Mouse (Mus musculus) neutrophil, adult 5-6 weeks (primary cell): ENCODE data around the gene 1810009A15Rik. TPM values are rescaled to one million over a fixed set of nuclear protein-coding genes. Genes with fewer than 3 reads are reported as not detected.

Source experiments
- total RNA-seq: library from RNA; stranded (forward); fragments of 200-1000 nt; gene quantifications from 2 replicates; pipeline ENCODE4 v1.2.3, GENCODE M21; 2017

1810009A15Rik gene
- total RNA-seq, 1 experiment from 2014 or later = 57.6 TPM

Other genes with a start within 250 kb of the 1810009A15Rik start
- not detected in 2 replicates for gene Chrm1, start 225.1 kb upstream of the 1810009A15Rik start, total RNA-seq
- gene Slc3a2, start 165.5 kb upstream of the 1810009A15Rik start, total RNA-seq = 62.0 and 69.6 TPM in 2 replicates
- 36.4 and 46.0 TPM in 2 replicates for gene Wdr74, start 153.0 kb upstream of the 1810009A15Rik start, total RNA-seq
- 7.2 TPM in 1 of 2 replicates, not detected in the other for gene 1700092M07Rik, start 148.1 kb upstream of the 1810009A15Rik start, total RNA-seq
- gene Stx5a, start 147.4 kb upstream of the 1810009A15Rik start, total RNA-seq = 144 and 149 TPM in 2 replicates
- 183 and 187 TPM in 2 replicates for gene Nxf1, start 131.8 kb upstream of the 1810009A15Rik start, total RNA-seq
- gene Tmem223, start 117.9 kb upstream of the 1810009A15Rik start, total RNA-seq = 15.5 and 16.6 TPM in 2 replicates
- gene Tmem179b, start 114.4 kb upstream of the 1810009A15Rik start, total RNA-seq = 80.4 and 111 TPM in 2 replicates
- gene Taf6l, start 102.4 kb upstream of the 1810009A15Rik start, total RNA-seq = 9.2 and 11.6 TPM in 2 replicates
- gene Polr2g, start 90.3 kb upstream of the 1810009A15Rik start, total RNA-seq = 30.0 and 32.5 TPM in 2 replicates
- gene Zbtb3, start 86.3 kb upstream of the 1810009A15Rik start, total RNA-seq = 2.5 and 4.2 TPM in 2 replicates
- gene Ttc9c, start 69.5 kb upstream of the 1810009A15Rik start, total RNA-seq = 46.0 and 48.2 TPM in 2 replicates
- 110 and 115 TPM in 2 replicates for gene Hnrnpul2, start 68.8 kb upstream of the 1810009A15Rik start, total RNA-seq
- gene AC129217.1, start 59.1 kb upstream of the 1810009A15Rik start, total RNA-seq = 33.6 and 50.5 TPM in 2 replicates
- gene Bscl2, start 51.4 kb upstream of the 1810009A15Rik start, total RNA-seq = 15.8 and 22.6 TPM in 2 replicates
- gene Gng3, start 49.7 kb upstream of the 1810009A15Rik start, total RNA-seq = 0.23 and 0.25 TPM in 2 replicates
- gene Lrrn4cl, start 38.1 kb upstream of the 1810009A15Rik start, total RNA-seq = not detected in 2 replicates
- gene Ubxn1, start 17.4 kb upstream of the 1810009A15Rik start, total RNA-seq = 167 TPM in 2 replicates
- gene Uqcc3, start 7.9 kb upstream of the 1810009A15Rik start, total RNA-seq = 38.4 and 59.9 TPM in 2 replicates
- gene Lbhd1, start 5.1 kb upstream of the 1810009A15Rik start, total RNA-seq = 13.4 and 31.1 TPM in 2 replicates
- not detected in 2 replicates for gene Gm49403, start 4.9 kb upstream of the 1810009A15Rik start, total RNA-seq
- gene Gm49416, start 73 bp downstream of the 1810009A15Rik start, total RNA-seq = not detected in 2 replicates
- gene Ints5, start 4.2 kb downstream of the 1810009A15Rik start, total RNA-seq = 9.0 and 9.2 TPM in 2 replicates
- gene Ganab, start 9.2 kb downstream of the 1810009A15Rik start, total RNA-seq = 62.1 and 69.2 TPM in 2 replicates
- 46.6 and 47.5 TPM in 2 replicates for gene B3gat3, start 31.5 kb downstream of the 1810009A15Rik start, total RNA-seq
- gene Rom1, start 40.5 kb downstream of the 1810009A15Rik start, total RNA-seq = 2.6 and 3.1 TPM in 2 replicates
- 75.3 and 92.8 TPM in 2 replicates for gene Eml3, start 40.7 kb downstream of the 1810009A15Rik start, total RNA-seq
- 165 and 169 TPM in 2 replicates for gene Mta2, start 53.0 kb downstream of the 1810009A15Rik start, total RNA-seq
- gene Tut1, start 65.0 kb downstream of the 1810009A15Rik start, total RNA-seq = 25.9 and 29.6 TPM in 2 replicates
- 345 and 391 TPM in 2 replicates for gene Eef1g, start 78.2 kb downstream of the 1810009A15Rik start, total RNA-seq
- gene Ahnak, start 100.4 kb downstream of the 1810009A15Rik start, total RNA-seq = 181 and 193 TPM in 2 replicates
- not detected in 2 replicates for gene Scgb1a1, start 199.1 kb downstream of the 1810009A15Rik start, total RNA-seq
- 6.9 and 8.3 TPM in 2 replicates for gene Asrgl1, start 246.8 kb downstream of the 1810009A15Rik start, total RNA-seq